Mouse (Mus musculus) A20 (cell line): ENCODE measurements around the gene Tyro3.

Experiments
- DNase-seq: peaks from one replicate; pipeline ENCODE4 v3.0.0-alpha.2; 2011; ENCODE audit warnings: low read depth, low spot score

Tyro3 gene

GRCm38 (mm10) chr2:119804275-119804628 is 6.7 kb downstream of the Tyro3 start:
- no peak for DNase-seq

- DNase-seq: no peak
These were observed 7.2 kb downstream of the Tyro3 start for GRCm38 (mm10) chr2:119804776-119805175.

- DNase-seq: no peak
These were observed 8.0 kb downstream of the Tyro3 start for GRCm38 (mm10) chr2:119805536-119805935.

GRCm38 (mm10) chr2:119808438-119808837 is 10.9 kb downstream of the Tyro3 start:
- DNase-seq: no peak

- DNase-seq: no peak
These were observed 11.3 kb downstream of the Tyro3 start for GRCm38 (mm10) chr2:119808881-119809280.

GRCm38 (mm10) chr2:119810890-119811289 is 13.4 kb downstream of the Tyro3 start:
- no peak for DNase-seq

GRCm38 (mm10) chr2:119811490-119812146 is 14.1 kb downstream of the Tyro3 start:
- DNase-seq: no peak

- DNase-seq: no peak
These were observed 16.9 kb downstream of the Tyro3 start for GRCm38 (mm10) chr2:119814376-119814933.

- DNase-seq: no peak
These were observed 19.1 kb downstream of the Tyro3 start for GRCm38 (mm10) chr2:119816611-119817010.

- DNase-seq: no peak
These were observed 19.5 kb downstream of the Tyro3 start for GRCm38 (mm10) chr2:119817047-119817446.

GRCm38 (mm10) chr2:119818668-119819272 is 21.2 kb downstream of the Tyro3 start:
- DNase-seq: no peak

GRCm38 (mm10) chr2:119821136-119821535 is 23.6 kb downstream of the Tyro3 start:
- DNase-seq: no peak

- no peak for DNase-seq
These were observed 33.0 kb downstream of the Tyro3 start for GRCm38 (mm10) chr2:119830579-119830978.

- DNase-seq: no peak
These were observed 36.7 kb downstream of the Tyro3 start for GRCm38 (mm10) chr2:119834231-119834630.

- no peak for DNase-seq
These were observed 40.1 kb downstream of the Tyro3 start for GRCm38 (mm10) chr2:119837616-119838015.

- DNase-seq: no peak
These were observed 41.0 kb downstream of the Tyro3 start for GRCm38 (mm10) chr2:119838363-119839156.

GRCm38 (mm10) chr2:119840008-119840407 is 42.5 kb downstream of the Tyro3 start:
- DNase-seq: no peak

GRCm38 (mm10) chr2:119842000-119842399 is 44.5 kb downstream of the Tyro3 start:
- no peak for DNase-seq

- DNase-seq: peak; percentile 75
These were observed 46.0 kb downstream of the Tyro3 start for GRCm38 (mm10) chr2:119843526-119843925.

- no peak for DNase-seq
These were observed 48.5 kb downstream of the Tyro3 start for GRCm38 (mm10) chr2:119845882-119846546.

- peak; percentile 30 for DNase-seq
These were observed 49.4 kb downstream of the Tyro3 start for GRCm38 (mm10) chr2:119846929-119847328.

- no peak for DNase-seq
These were observed 56.3 kb downstream of the Tyro3 start for GRCm38 (mm10) chr2:119853811-119854210.
